Mouse (Mus musculus) forebrain, embryonic 12.5 days (tissue): Measurements from ENCODE around the gene Pcsk7. TPM values are rescaled to one million over a fixed set of nuclear protein-coding genes. Genes with fewer than 3 reads are reported as not detected.

Experiments
- ATAC-seq: fragments of 200-750 bp; cut with Nextera tagmentation; 2 replicates; pipeline ENCODE4 v1.8.0; 2017; ENCODE audit warnings: moderate TSS enrichment; ENCODE audit not compliant: low FRiP score
- H3K27ac ChIP-seq: fragments of 300-500 bp; sonication (generic); 2 replicates; pipeline ENCODE4 v1.5.1; 2016; ENCODE audit warnings: mild to moderate bottlenecking
- H3K27me3 ChIP-seq: fragments of 300-500 bp; sonication (generic); 2 replicates; pipeline ENCODE4 v1.6.1; 2016; ENCODE audit warnings: mild to moderate bottlenecking
- H3K36me3 ChIP-seq: fragments of 300-500 bp; sonication (generic); replicated peaks from 2 replicates; pipeline ENCODE4 v1.6.1; 2016; ENCODE audit warnings: mild to moderate bottlenecking
- H3K4me1 ChIP-seq: fragments of 300-500 bp; sonication (generic); 2 replicates; pipeline ENCODE4 v1.6.1; 2016
- H3K4me2 ChIP-seq: fragments of 300-500 bp; sonication (generic); 2 replicates; pipeline ENCODE4 v1.6.1; 2016; ENCODE audit warnings: mild to moderate bottlenecking, moderate library complexity
- H3K4me3 ChIP-seq: fragments of 300-500 bp; sonication (generic); replicated peaks from 2 replicates; pipeline ENCODE4 v1.5.1; 2016; ENCODE audit warnings: mild to moderate bottlenecking
- H3K9ac ChIP-seq: fragments of 300-500 bp; sonication (generic); 2 replicates; pipeline ENCODE4 v1.6.1; 2016; ENCODE audit warnings: mild to moderate bottlenecking
- H3K9me3 ChIP-seq: fragments of 300-500 bp; sonication (generic); 2 replicates; pipeline ENCODE4 v1.6.1; 2016
- WGBS: fragments of 180-500 bp; shearing (Covaris S2); methylation state at CpG from one replicate; pipeline ENCODE4 v1.1.7; 2016; 5-methylcytosine and 5-hydroxymethylcytosine counted together
- polyA plus RNA-seq: library from polyadenylated mRNA; unstranded; fragments of >200 nt; fragmentation: Nextera tagmentation; extraction: Ambion mirVana; gene quantifications from 2 replicates; pipeline ENCODE4 v1.2.1, GENCODE M21; 2016

Gene Pcsk7
- polyA plus RNA-seq, 1 experiment from 2014 or later: 21.7 TPM

DNA sequence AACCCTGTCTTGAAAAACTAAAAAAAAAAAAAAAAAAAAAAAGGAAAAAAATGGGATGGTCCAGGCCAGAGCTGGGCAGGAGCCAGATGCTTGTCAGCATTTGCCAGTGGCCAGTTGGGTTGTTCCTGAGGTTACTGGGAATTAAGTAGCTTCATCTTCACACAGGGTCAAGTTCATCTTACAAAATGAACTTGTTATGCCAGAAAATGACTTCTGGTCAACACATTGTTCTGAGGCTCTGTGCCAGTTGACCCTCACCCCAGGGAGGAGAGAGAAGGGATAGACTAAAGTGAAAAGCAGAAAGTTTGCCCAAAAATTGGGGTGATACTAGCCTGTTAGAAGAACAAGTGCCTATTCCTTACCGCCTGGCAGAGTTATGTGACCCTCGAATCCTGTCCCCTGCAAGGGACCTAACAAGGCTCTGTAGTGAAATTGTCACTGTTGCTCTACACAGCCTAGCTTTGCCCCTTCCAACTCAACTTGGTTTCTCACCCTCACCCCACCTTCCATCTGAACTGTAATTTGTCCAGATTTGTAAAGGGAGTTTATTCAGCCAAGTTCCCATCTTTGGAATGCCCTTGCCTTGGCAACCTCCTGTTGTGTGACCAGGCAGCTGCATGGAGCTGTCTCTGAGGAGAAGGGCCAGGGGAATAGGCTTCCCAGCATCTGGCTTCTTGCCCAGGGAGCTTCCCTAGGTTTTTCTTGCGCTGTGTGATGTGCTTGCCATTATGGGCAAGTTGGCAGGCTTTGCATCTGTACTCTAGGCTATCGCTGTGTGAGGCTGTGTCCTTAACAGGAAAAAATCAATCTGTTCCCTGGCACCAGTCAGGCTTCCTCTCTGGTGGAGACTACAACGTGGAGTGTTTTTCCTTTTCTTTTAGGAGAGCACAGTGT is 11.0 kb downstream of the Pcsk7 start:
- Histone ChIP-seq H3K4me3 (no peak overlapping the region), H3K4me1 (no peaks in the 10 kb centered on the region), H3K9ac (no peak overlapping the region), H3K4me2 (no peak overlapping the region), H3K27me3 (no peaks in the 10 kb centered on the region), H3K9me3 (no peaks in the 10 kb centered on the region), H3K36me3 (peaks cover 82% of the 10 kb centered on the region), H3K27ac (no peak overlapping the region)
- ATAC-seq: no peak
- 90% methylated on average over 5 of the region's 5 CpGs for WGBS

DNA sequence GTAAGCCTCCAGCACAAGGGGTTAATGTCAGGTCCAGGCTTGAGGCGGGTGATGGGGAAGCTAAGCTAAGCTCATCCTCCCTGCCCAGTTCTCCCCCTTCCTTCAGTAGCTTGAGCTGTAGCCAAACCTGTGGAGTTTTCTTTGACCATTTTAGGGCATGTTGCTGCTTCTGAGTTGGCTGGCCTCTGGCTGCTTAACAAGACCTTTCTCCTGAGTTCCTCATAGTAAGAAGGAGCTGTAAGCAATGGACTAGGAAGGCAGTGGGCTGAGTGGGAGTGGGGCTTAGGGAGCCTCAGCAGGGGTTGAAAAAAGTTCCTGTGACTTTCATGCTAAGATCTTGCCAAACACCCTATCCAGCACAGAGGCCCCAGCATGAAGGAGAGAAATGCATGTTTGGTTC is 13.6 kb downstream of the Pcsk7 start:
- no peak for ATAC-seq
- Histone ChIP-seq H3K4me3 (no peak overlapping the region), H3K27me3 (no peaks in the 10 kb centered on the region), H3K36me3 (peaks cover 66% of the 10 kb centered on the region), H3K4me2 (no peak overlapping the region), H3K27ac (no peak overlapping the region), H3K9ac (no peak overlapping the region), H3K9me3 (no peaks in the 10 kb centered on the region), H3K4me1 (no peaks in the 10 kb centered on the region)
- WGBS: 68% methylated on average over 1 of the region's 1 CpGs

DNA sequence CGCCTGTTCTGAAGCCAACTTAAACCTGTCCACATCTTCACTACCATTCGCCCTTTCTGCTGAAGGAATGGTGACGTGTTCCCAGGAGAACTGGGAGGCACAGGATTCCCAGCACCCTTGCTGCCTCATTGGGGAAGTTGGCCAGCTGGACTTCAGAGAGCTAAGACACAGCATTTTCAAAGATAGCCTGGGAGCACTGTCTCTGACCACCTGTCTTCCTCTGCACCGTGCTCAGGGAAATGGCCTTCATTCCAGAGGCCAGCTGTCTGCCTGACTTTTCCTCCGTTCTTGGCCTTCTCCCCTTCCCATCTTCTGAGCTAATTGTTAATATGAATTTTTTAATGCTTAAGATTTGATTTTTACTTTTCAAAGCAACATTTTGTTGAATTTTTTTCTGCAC is 23.0 kb downstream of the Pcsk7 start:
- Histone ChIP-seq H3K4me3 (no peak overlapping the region), H3K27me3 (no peaks in the 10 kb centered on the region), H3K4me2 (no peak overlapping the region), H3K27ac (no peak overlapping the region), H3K9me3 (no peaks in the 10 kb centered on the region), H3K9ac (no peak overlapping the region), H3K4me1 (no peaks in the 10 kb centered on the region), H3K36me3 (peaks cover 58% of the 10 kb centered on the region)
- 90% methylated on average over 5 of the region's 5 CpGs for WGBS
- no peak for ATAC-seq

DNA sequence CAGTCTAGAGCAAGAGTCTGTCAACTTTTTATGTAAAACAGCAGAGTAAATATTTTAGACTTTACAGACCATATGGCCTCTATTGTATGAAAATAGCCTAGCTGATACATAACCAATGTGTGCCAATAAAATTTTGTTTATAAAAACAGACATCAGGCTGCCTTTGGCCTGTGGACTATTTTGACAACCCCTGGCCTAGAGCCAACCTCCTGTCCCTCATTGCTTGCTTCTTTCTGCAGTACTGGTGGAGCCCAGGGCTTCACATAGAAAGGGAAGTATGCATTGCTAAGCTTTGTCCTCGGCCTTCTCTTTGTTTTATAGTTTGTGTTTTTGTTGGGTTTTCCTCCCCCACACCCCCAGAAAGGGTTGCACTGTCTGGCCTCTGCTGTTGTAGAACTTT is 25.7 kb downstream of the Pcsk7 start:
- WGBS: 61% methylated on average over 1 of the region's 1 CpGs
- no peak overlapping the region for H3K9ac ChIP-seq

DNA sequence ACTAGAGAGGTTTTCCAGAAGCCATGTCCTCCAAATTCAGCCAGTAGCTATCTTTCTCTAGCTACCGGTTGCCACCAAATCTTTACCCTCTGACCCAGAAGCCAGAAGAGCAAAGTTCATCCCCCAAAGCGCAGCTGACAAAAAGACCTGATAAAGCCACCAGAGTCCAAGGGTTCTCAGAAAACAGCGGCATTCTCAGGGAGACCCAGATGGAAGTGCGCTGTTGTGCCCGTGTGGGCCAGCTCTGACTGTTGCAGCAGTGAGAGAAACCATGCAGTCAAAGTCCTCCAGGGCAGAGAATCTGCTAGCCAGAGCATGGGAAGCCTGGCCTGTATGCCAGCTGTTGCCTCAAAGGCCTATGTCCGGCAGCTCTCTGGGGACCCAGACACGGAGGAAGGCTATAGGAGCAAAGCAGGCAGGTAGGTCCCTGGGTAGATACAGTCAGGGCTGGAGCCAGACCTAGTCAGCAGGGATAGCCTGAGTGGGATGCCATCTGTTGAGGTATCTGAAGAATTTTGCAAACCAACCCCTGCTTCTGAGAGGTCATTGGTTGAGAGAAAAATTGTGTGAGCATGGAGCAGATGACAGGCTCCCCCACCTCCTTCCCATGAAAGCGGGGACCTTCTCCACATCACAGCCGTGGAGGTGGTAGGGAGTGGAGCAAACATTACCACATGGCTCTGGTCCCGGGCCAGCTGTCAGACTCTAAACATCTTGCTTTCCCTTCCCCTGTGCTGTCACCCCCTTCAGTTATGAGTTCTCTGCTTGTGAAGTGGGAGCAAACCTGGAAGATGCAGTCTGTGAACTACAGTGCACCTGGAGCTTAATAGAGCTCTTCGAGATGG is 26.5 kb downstream of the Pcsk7 start:
- H3K27me3 ChIP-seq: peaks cover 14% of the 10 kb centered on the region; the same call in 1 of the 2 replicates
- ATAC-seq: no peak
- no peak overlapping the region for H3K4me3 ChIP-seq
- 89% methylated on average over 11 of the region's 11 CpGs for WGBS
- no peak overlapping the region for H3K4me2 ChIP-seq
- H3K4me1 ChIP-seq: peaks cover 7% of the 10 kb centered on the region
- H3K9me3 ChIP-seq: no peaks in the 10 kb centered on the region
- peaks cover 36% of the 10 kb centered on the region for H3K36me3 ChIP-seq
- H3K9ac ChIP-seq: no peak overlapping the region
- H3K27ac ChIP-seq: no peak overlapping the region

More for the DNA sequence above, 25.7 kb downstream of the Pcsk7 start:
- peaks cover 14% of the 10 kb centered on the region; the same call in 1 of the 2 replicates for H3K27me3 ChIP-seq
- no peak for ATAC-seq
- no peaks in the 10 kb centered on the region for H3K9me3 ChIP-seq
- no peak overlapping the region for H3K4me2 ChIP-seq
- H3K27ac ChIP-seq: no peak overlapping the region
- no peak overlapping the region for H3K4me3 ChIP-seq
- peaks cover 7% of the 10 kb centered on the region for H3K4me1 ChIP-seq
- peaks cover 45% of the 10 kb centered on the region for H3K36me3 ChIP-seq

DNA sequence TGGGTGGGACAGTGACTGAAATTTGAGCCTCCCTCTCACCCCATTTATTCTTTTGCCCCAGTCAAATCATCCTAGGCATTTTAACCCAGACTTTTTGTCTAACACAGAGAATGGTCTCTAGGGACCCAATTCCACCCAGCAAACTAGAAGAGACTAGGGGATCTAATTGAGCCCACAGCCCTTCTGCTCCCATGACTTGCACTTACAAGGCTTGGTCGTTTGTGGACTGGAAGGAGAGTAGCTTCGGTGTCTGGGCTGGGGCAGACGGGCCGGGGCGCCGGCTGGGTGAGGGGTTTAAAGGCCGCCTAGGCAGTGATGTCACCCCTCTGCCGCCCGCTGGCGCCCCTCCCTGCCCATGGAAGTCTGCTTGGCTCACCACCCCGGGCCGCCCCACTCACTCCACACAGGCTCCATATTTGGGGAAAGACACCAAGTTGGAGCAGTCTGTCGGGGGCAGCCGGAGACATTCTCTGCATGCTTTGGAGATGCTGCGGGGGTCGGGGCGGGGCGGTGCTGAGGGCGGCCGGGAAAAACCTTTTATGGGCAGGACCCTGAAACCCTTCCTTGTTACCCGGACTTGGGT is 29.4 kb downstream of the Pcsk7 start, which contains the start of gene Tagln:
Tagln (minus strand) TSS at position 431 of the 583 bp plus-strand sequence.
- H3K36me3 ChIP-seq: peaks cover 33% of the 10 kb centered on the region
- H3K9me3 ChIP-seq: no peaks in the 10 kb centered on the region
- no peak within 1 kb of the TSS for H3K4me3 ChIP-seq
- no peak within 1 kb of the TSS for H3K9ac ChIP-seq
- 10% methylated on average over 21 of the region's 21 CpGs for WGBS
- no peak within 1 kb of the TSS for H3K27ac ChIP-seq
- H3K4me2 ChIP-seq: peak within 1 kb of the TSS; percentile 38
- H3K27me3 ChIP-seq: peaks cover 14% of the 10 kb centered on the region; the same call in 1 of the 2 replicates
- ATAC-seq: no peak
- H3K4me1 ChIP-seq: peaks cover 7% of the 10 kb centered on the region

DNA sequence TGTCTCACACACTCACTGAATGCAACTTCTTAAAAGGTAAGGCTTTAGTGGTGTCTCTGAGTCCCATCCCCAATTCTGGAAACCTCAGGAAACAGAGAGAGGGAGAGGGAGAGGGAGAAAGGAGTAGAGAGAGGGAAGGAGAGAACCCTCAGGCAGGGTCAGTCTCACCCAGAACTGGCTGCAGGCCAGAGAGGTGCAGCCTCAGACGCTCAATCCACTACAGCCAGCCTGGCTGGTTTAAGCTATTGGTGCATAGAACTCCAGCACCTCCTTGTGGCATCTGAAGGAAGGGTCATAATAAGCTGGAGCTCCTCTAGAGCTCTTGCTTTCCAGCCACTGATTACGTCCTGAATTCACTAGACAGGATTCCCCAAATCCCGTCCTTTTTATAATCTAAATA is 30.6 kb downstream of the Pcsk7 start:
- WGBS: 22% methylated on average over 3 of the region's 3 CpGs

DNA sequence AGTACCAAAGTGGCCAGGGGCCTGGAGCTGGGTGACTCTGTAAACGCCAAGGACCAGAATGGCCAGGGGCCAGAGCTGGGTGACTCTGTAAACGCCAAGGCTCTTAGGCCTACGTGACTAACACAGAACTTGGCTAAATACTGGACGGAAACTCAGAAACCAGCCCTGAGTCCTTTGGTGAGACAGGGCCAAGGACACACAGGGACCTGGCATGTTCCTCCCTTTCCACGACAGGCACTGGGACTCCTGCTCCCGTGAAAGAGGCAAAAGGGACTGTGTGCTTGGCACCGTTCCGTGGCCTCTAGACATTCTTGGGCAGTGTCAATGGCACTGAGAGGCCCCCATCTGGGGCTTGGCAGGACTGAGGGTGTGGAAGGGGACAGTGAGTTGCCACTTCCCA is 31.8 kb downstream of the Pcsk7 start:
- H3K36me3 ChIP-seq: peaks cover 48% of the 10 kb centered on the region
- no peaks in the 10 kb centered on the region for H3K9me3 ChIP-seq
- H3K4me3 ChIP-seq: no peak overlapping the region
- H3K27ac ChIP-seq: no peak overlapping the region
- WGBS: 93% methylated on average over 8 of the region's 8 CpGs
- H3K9ac ChIP-seq: no peak overlapping the region
- peaks cover 7% of the 10 kb centered on the region for H3K4me1 ChIP-seq
- ATAC-seq: no peak
- H3K27me3 ChIP-seq: peaks cover 14% of the 10 kb centered on the region; the same call in 1 of the 2 replicates
- H3K4me2 ChIP-seq: no peak overlapping the region

More for the DNA sequence above, 30.6 kb downstream of the Pcsk7 start:
- Histone ChIP-seq H3K9ac (no peak overlapping the region), H3K4me2 (no peak overlapping the region), H3K27ac (no peak overlapping the region), H3K4me3 (no peak overlapping the region), H3K4me1 (peaks cover 7% of the 10 kb centered on the region), H3K36me3 (peaks cover 36% of the 10 kb centered on the region), H3K27me3 (peaks cover 14% of the 10 kb centered on the region; the same call in 1 of the 2 replicates), H3K9me3 (no peaks in the 10 kb centered on the region)
- no peak for ATAC-seq

DNA sequence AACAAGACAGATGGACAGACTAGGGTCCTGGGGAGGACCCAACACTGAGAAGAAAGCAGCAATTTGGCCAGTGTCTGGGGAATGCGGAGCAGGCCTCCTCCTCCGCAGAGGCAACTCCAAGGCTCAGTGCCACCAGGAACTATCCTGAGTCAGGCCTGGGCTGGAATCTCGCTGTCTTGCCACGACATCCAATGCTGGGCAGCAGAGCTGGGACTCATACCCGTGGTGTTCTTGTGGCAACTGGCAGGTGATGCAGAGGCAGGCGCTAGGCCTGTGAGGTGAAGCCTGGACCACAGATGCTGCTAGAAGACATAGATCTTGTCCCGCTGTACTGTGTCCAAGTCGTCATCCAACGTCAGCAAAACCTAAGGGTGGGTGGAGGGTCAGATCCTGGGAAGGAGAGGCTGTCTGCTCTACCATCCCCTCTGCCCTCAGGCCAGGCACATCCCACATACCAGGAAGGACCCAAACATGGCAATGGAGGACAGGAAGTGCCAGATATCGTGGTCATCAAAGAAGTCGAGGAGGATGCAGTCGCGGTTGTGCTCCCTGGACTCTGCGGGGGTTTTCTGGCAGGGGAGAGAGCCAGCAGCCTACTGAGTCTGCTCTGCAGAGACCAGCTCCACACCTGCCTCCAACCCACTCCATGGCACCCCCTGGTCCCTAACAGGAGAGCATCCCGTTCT is 32.8 kb downstream of the Pcsk7 start:
- no peak overlapping the region for H3K27ac ChIP-seq
- H3K4me3 ChIP-seq: no peak overlapping the region
- peaks cover 7% of the 10 kb centered on the region for H3K4me1 ChIP-seq
- ATAC-seq: no peak
- 86% methylated on average over 15 of the region's 15 CpGs for WGBS
- peaks cover 14% of the 10 kb centered on the region; the same call in 1 of the 2 replicates for H3K27me3 ChIP-seq
- H3K9me3 ChIP-seq: no peaks in the 10 kb centered on the region
- H3K4me2 ChIP-seq: no peak overlapping the region
- no peak overlapping the region for H3K9ac ChIP-seq
- H3K36me3 ChIP-seq: peaks cover 58% of the 10 kb centered on the region

DNA sequence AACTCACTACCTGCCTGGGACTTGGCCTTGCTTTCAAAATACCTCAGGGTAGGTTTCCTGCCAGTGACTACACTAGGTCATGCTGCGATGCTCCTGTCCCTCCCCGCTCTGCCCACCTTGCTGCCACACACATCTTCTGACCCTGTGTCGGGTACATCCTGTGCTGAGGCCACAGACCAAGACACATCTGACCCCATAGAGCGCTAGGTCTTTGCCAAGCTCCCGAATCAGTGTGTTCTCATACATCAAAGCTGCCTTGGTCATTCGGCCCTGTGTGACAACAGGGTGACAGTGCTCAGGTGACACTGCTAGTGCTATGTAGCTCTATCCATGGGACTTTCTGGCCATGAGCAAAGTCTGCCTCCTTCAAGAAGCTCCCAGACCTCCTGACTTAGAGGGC is 33.5 kb downstream of the Pcsk7 start:
- H3K4me2 ChIP-seq: no peak overlapping the region
- H3K9ac ChIP-seq: no peak overlapping the region
- no peaks in the 10 kb centered on the region for H3K9me3 ChIP-seq
- no peak for ATAC-seq
- 93% methylated on average over 6 of the region's 6 CpGs for WGBS
- H3K4me1 ChIP-seq: peaks cover 7% of the 10 kb centered on the region
- peaks cover 14% of the 10 kb centered on the region; the same call in 1 of the 2 replicates for H3K27me3 ChIP-seq
- no peak overlapping the region for H3K4me3 ChIP-seq
- no peak overlapping the region for H3K27ac ChIP-seq
- peaks cover 64% of the 10 kb centered on the region for H3K36me3 ChIP-seq

DNA sequence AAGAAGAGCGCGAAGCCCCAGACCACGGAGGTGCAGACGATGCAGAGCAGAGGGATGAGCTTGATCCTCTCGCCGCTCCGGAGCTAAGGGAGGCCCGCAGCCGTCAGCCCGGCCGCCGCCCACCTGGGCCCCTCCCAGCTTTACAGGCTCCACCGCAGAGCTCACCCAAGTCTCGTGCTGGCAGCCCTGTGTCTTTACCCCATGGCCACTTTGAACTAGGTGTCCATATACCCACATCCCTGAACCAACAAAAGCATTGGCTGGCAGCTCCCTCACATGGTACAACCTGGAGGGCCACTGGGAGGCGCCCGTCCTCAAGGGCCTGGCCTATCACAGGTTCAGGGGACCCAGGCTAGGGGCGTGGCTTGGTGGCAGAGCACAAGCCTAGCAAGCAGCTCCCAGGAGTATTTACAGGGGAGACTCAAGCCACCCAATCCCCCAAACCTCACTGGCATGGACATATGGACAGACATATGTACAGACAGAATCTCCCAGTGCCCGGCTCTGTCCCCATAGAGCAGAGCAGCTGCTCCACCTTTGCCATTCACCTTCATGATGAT is 35.1 kb downstream of the Pcsk7 start:
- Histone ChIP-seq H3K9me3 (no peaks in the 10 kb centered on the region), H3K36me3 (peaks cover 76% of the 10 kb centered on the region), H3K4me2 (no peak overlapping the region), H3K9ac (0 out of 2 replicates have a peak overlapping the region, but pooled peaks have one; percentile 7), H3K27ac (no peak overlapping the region), H3K4me1 (no peaks in the 10 kb centered on the region), H3K4me3 (no peak overlapping the region), H3K27me3 (peaks cover 3% of the 10 kb centered on the region; the same call in 1 of the 2 replicates)
- WGBS: 58% methylated on average over 18 of the region's 18 CpGs
- ATAC-seq: no peak
